Mouse (Mus musculus) heart, postnatal 0 days (tissue): Measurements from ENCODE around the gene Gm44579. TPM values are rescaled to one million over a fixed set of nuclear protein-coding genes. Genes with fewer than 3 reads are reported as not detected.

Experiments
- ATAC-seq: fragments of 200-750 bp; cut with Nextera tagmentation; 2 replicates; pipeline ENCODE4 v1.8.0; 2017; ENCODE audit warnings: low read depth, moderate number of reproducible peaks, moderate library complexity; ENCODE audit not compliant: insufficient read depth
- DNase-seq: peaks from one replicate; pipeline ENCODE4 v3.0.0-alpha.2; 2016; ENCODE audit warnings: low spot score
- H3K27ac ChIP-seq: fragments of 300-500 bp; sonication (generic); 2 replicates; pipeline ENCODE4 v1.5.1; 2014; ENCODE audit warnings: low read depth, mild to moderate bottlenecking
- H3K27me3 ChIP-seq: fragments of 300-500 bp; sonication (generic); 2 replicates; pipeline ENCODE4 v1.6.1; 2014; ENCODE audit warnings: low read length, mixed read lengths; ENCODE audit not compliant: control insufficient read depth, insufficient read depth
- H3K36me3 ChIP-seq: fragments of 300-500 bp; sonication (generic); replicated peaks from 2 replicates; pipeline ENCODE4 v1.6.1; 2014; ENCODE audit warnings: low read length, mixed read lengths; ENCODE audit not compliant: control insufficient read depth, insufficient read depth
- H3K4me1 ChIP-seq: fragments of 300-500 bp; sonication (generic); 2 replicates; pipeline ENCODE4 v1.6.1; 2014; ENCODE audit warnings: antibody characterized with exemption; ENCODE audit not compliant: control insufficient read depth, insufficient read depth
- H3K4me2 ChIP-seq: fragments of 300-500 bp; sonication (generic); 2 replicates; pipeline ENCODE4 v1.6.1; 2014; ENCODE audit warnings: low read depth, mild to moderate bottlenecking, low read length, moderate library complexity
- H3K4me3 ChIP-seq: fragments of 300-500 bp; sonication (generic); 2 replicates; pipeline ENCODE4 v1.5.1; 2014; ENCODE audit warnings: low read depth, low read length
- H3K9ac ChIP-seq: fragments of 300-500 bp; sonication (generic); replicated peaks from 2 replicates; pipeline ENCODE4 v1.6.1; 2014; ENCODE audit warnings: low read depth, low read length, mixed read lengths
- H3K9me3 ChIP-seq: fragments of 300-500 bp; sonication (generic); replicated peaks from 2 replicates; pipeline ENCODE4 v1.6.1; 2016; ENCODE audit warnings: low read length; ENCODE audit not compliant: control insufficient read depth
- CTCF ChIP-seq: IDR thresholded peaks from 2 replicates; pipeline ENCODE4 v1.5.1; 2016; ENCODE audit warnings: antibody characterized with exemption, control low read depth, low read depth
- EP300 ChIP-seq: IDR thresholded peaks from 2 replicates; pipeline ENCODE4 v1.6.1; 2016; ENCODE audit warnings: antibody characterized with exemption, low read depth
- WGBS: fragments of 180-500 bp; shearing (Covaris S2); extraction: QIAGEN DNeasy Blood & Tissue Kit; methylation state at CpG from one replicate; pipeline ENCODE4 v1.1.7; 2014; 5-methylcytosine and 5-hydroxymethylcytosine counted together
- polyA plus RNA-seq: library from polyadenylated mRNA; unstranded; fragments of >200 nt; fragmentation: Nextera tagmentation; extraction: Ambion mirVana; gene quantifications from 2 replicates; pipeline ENCODE4 v1.2.1, GENCODE M21; 2015
- total RNA-seq: library from RNA; depleted of rRNA; stranded (reverse); fragments of >200 nt; gene quantifications from 2 replicates; pipeline ENCODE4 v1.2.3, GENCODE M21; 2014; ENCODE audit warnings: low replicate concordance; rRNA removed

The Gm44579 gene
- total RNA-seq (not detected in 2 replicates), polyA plus RNA-seq (not detected in 2 replicates)

- Histone ChIP-seq H3K27me3 (no peaks in the 10 kb centered on the region), H3K36me3 (no peaks in the 10 kb centered on the region), H3K9ac (no peak within 1 kb of the TSS), H3K27ac (no peak within 1 kb of the TSS), H3K4me1 (no peaks in the 10 kb centered on the region), H3K4me2 (no peak within 1 kb of the TSS), H3K4me3 (no peak within 1 kb of the TSS), H3K9me3 (no peaks in the 10 kb centered on the region)
- ATAC-seq (no peak), DNase-seq (no peak)
- no peak for TF ChIP-seq EP300
- TF ChIP-seq CTCF: no peak
- 67% methylated on average over 4 of the region's 4 CpGs for whole genome bisulfite sequencing
These were observed at the start of gene Gm44579, which contains the start of gene Olfr287 for GRCm38 (mm10) chr15:98220877-98221276. Gene Gm44579 (minus strand): TSS chr15:98220977. Gene Olfr287 (minus strand): TSS chr15:98221056.

GRCm38 (mm10) chr15:98257776-98258175 is 37.0 kb upstream of the Gm44579 start:
- Histone ChIP-seq H3K36me3 (no peaks in the 10 kb centered on the region), H3K4me2 (no peak overlapping the region), H3K4me1 (no peaks in the 10 kb centered on the region), H3K27ac (no peak overlapping the region), H3K4me3 (no peak overlapping the region), H3K9me3 (no peaks in the 10 kb centered on the region), H3K27me3 (no peaks in the 10 kb centered on the region), H3K9ac (no peak overlapping the region)
- 74% methylated on average over 7 of the region's 7 CpGs for WGBS
- TF ChIP-seq EP300 (no peak), CTCF (no peak)
- ATAC-seq: no peak
- no peak for DNase-seq

- 75% methylated on average over 8 of the region's 8 CpGs for WGBS
- Histone ChIP-seq H3K27ac (no peak within 1 kb of the TSS), H3K4me3 (no peak within 1 kb of the TSS), H3K4me1 (no peaks in the 10 kb centered on the region), H3K9me3 (no peaks in the 10 kb centered on the region), H3K9ac (no peak within 1 kb of the TSS), H3K36me3 (no peaks in the 10 kb centered on the region), H3K4me2 (no peak within 1 kb of the TSS), H3K27me3 (no peaks in the 10 kb centered on the region)
- DNase-seq (no peak), ATAC-seq (no peak)
- TF ChIP-seq EP300 (no peak), CTCF (no peak)
These were observed 36.4 kb upstream of the Gm44579 start, which contains the start of gene H1fnt for GRCm38 (mm10) chr15:98257193-98257592. Gene H1fnt (minus strand): TSS chr15:98257293.

- DNase-seq: no peak
- H3K9ac ChIP-seq: no peak overlapping the region
- H3K27ac ChIP-seq: no peak overlapping the region
- ATAC-seq: no peak
- H3K36me3 ChIP-seq: no peaks in the 10 kb centered on the region
- H3K9me3 ChIP-seq: no peaks in the 10 kb centered on the region
- TF ChIP-seq CTCF (no peak), EP300 (no peak)
- no peak overlapping the region for H3K4me2 ChIP-seq
- no peak overlapping the region for H3K4me3 ChIP-seq
- WGBS: 89% methylated on average over 13 of the region's 13 CpGs
- H3K27me3 ChIP-seq: no peaks in the 10 kb centered on the region
- no peaks in the 10 kb centered on the region for H3K4me1 ChIP-seq
These were observed 35.5 kb upstream of the Gm44579 start for GRCm38 (mm10) chr15:98256271-98256670.

GRCm38 (mm10) chr15:98235442-98235841 is 14.7 kb upstream of the Gm44579 start:
- Histone ChIP-seq H3K4me2 (no peak overlapping the region), H3K9me3 (no peaks in the 10 kb centered on the region), H3K4me3 (no peak overlapping the region), H3K36me3 (no peaks in the 10 kb centered on the region), H3K4me1 (no peaks in the 10 kb centered on the region), H3K9ac (no peak overlapping the region), H3K27me3 (no peaks in the 10 kb centered on the region), H3K27ac (no peak overlapping the region)
- ATAC-seq: no peak
- TF ChIP-seq CTCF: no peak
- no peak for TF ChIP-seq EP300
- DNase-seq: no peak
- WGBS: 78% methylated on average over 4 of the region's 4 CpGs

- Histone ChIP-seq H3K4me2 (no peak within 1 kb of the TSS), H3K36me3 (no peaks in the 10 kb centered on the region), H3K4me3 (no peak within 1 kb of the TSS), H3K9ac (no peak within 1 kb of the TSS), H3K27ac (no peak within 1 kb of the TSS), H3K9me3 (no peaks in the 10 kb centered on the region), H3K27me3 (no peaks in the 10 kb centered on the region), H3K4me1 (no peaks in the 10 kb centered on the region)
- WGBS: 78% methylated on average over 4 of the region's 4 CpGs
- ATAC-seq: no peak
- TF ChIP-seq EP300 (no peak), CTCF (no peak)
- no peak for DNase-seq
These were observed 13.6 kb upstream of the Gm44579 start, which contains the start of gene Olfr286 for GRCm38 (mm10) chr15:98234350-98234749. Gene Olfr286 (minus strand): TSS chr15:98234450.
